Mouse (Mus musculus) urinary bladder, postnatal 36 days (tissue): Measurements from ENCODE around the gene 1700007K13Rik.
A peak's percentile ranks its signal among the peaks of the same experiment; 100 is the strongest.
"Not testable (repeated sequence)": the region's sequence is repeated elsewhere in the genome, so short reads cannot be mapped to it uniquely, and the experiment has no call there.

Experiments
- DNase-seq, 2 experiments: peaks; one replicate each; pipeline ENCODE4 v3.0.0; 2022; ENCODE audit warnings: low spot score in 2 of 2, mixed read lengths in 1 of 2

1700007K13Rik gene

DNA sequence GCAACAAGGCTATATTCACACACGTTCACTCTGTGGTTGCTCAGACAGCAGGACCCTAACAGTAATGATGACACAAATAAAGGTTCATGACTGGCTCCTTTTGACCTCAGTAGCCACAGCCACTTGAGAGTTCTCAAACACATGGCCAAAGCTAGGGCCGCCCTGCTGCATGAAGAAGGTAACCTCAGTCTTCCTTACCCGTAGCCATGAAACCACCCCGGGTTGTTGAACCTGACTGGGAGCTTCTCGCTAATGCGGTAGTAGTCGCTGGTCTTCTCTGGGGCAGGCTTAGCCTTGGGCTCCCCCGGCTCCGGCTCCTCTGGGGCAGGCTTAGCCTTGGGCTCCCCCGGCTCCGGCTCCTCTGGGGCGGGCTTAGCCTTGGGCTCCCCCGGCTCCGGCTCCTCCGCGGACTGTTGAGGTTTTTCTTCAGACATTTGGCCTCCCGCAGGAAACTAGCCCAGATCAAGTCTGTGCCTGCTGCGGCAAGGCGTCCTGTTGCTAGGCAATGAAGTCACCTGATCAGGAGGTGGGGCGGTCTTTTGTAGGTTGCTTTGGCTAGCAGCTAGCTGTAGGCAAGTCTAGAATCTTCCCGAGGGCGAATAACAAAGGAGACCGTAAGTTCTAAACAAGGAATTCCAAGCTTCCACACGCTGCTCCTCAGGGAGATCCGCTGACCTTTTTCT is at the start of gene 1700007K13Rik:
TSS of gene 1700007K13Rik (minus strand) at position 497 of the 683 bp plus-strand sequence.
- DNase-seq: peak; percentile 69 to 79

DNA sequence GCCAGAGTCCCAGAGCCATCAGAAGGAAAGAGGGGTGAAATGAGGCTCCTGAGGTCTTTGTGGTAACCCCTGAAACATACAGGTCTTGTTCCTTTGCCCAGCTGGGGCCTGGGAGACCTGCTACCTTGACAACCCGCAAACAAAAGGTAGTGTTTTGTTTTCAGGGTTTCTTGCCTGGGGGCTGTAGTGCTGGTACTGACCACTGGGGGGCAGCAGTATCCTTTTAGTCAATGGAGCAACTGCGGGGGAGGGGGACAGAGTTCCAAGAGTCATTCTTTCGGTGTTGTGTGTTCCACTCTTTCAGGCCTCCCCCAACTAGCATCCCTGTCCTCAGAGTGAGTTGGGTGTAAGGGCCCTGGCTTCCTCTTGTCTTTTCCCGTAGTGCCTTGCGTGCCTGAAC is 48.4 kb upstream of the 1700007K13Rik start:
- peak in 1 of 2 experiments; percentile 82 for DNase-seq

DNA sequence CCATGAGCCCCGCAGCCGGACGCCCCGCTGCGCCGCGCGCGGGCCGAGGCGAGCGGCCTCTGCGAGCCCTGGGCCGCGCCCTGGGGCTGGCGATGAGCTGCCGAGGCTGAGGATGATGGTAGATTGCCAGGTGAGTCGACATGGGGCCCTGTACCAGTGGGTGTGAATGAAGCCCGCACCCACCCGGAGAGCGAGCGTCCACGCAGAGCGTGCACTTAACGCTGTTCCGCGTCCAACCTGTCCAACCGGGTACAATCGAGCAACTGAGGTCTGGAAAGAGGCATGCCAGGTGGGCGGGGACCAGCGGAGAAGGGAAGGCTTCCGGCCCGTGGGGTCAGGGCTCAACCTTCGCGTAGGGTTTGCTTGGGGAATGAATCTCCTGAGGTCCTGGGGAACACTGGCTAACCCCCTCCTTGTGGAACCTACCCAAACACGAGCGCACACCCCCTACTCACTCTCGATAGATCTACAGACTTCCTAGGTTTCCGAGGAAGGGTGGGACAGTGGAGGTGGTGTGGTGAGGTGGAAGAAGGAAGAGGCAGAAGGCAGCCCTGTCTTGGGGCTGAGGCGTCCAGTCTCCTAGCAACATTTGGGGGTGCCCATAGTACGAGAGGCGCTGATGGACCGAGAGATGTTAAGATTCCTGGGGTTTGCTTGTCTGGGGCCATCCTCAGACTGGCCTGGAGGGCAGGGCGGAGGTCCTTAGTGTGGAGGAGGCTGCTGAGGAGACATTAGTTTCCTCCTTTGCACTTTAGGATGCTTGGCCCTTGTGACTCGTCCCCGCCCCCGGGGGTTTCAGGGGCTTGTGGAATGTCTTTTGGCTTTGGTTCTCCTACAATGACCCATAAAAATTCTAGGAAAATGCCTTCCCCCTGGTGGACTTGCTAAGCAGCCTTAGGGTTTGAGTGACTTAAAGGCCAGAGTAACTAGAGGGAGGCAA is 47.6 kb upstream of the 1700007K13Rik start:
- DNase-seq: no peak

DNA sequence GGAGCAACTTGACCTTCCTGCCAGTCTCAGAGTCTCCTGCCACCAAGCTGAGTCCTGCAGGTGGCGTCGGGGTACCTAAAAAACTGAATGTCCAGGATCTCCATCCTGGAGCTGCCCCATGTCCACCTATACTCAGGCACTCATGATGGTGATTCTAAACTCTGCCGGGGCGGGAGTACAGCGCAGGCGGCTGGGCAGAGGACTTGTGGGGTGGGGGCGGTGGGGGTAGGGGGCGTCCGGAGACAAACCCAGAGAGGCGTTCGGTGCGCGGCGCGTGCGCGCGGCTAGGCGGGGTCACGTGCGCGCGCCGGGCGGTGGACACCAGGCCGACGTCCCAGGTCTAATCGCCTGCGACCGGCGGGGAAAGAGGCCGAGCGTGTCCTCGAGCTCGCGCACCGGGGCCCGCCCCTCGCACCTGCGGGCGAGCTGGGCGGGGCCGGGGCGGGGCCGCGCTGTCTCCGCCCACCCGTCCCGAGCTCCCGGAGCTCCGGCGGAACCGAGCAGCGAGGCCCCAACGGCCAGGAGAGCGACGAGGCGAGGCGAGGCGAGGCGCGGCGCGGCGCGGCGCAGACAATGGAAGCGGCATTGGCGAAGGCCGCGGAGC is 46.8 kb upstream of the 1700007K13Rik start, which contains the start of gene Ralgds:
TSS of gene Ralgds (plus strand) at position 328 of the 604 bp plus-strand sequence.
- DNase-seq: peak in 1 of 2 experiments; percentile 65

DNA sequence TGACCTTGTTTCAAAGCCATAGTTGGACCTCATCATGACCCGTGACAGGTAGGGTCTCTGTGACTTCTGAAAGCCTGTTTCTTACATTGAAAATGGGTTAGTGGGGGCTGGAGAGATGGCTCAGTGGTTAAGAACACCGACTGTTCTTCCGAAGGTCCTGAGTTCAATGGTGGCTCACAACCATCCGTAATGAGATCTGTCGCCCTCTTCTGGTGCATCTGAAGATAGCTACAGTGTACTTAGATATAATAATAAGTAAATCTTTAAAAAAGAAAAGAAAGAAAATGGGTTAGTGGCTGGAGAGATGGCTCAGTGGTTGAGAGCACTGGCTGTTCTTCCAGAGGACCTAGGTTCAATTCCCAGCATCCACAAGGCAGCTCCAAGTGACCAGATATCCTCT is 45.5 kb upstream of the 1700007K13Rik start:
- DNase-seq: not testable (repeated sequence)

DNA sequence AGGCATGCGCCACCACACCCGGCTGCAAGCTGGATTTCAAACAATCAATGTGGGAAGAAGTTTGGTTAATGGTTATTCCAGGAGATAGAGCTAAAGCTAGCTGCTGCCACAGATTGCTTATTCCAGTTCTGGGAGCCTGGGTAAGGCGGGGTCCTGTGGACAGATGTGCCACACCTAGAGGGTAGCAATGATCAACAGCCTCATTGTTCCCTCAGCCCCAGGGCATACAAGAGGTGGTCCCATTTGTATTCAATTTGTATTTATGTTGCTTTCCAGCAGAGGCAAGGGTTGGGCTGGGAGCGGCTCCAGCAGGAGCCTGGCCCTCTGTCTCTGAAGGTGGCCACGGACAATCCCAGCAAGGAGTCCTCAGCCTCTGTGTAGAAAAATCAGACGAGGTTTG is 40.2 kb upstream of the 1700007K13Rik start:
- no peak for DNase-seq

DNA sequence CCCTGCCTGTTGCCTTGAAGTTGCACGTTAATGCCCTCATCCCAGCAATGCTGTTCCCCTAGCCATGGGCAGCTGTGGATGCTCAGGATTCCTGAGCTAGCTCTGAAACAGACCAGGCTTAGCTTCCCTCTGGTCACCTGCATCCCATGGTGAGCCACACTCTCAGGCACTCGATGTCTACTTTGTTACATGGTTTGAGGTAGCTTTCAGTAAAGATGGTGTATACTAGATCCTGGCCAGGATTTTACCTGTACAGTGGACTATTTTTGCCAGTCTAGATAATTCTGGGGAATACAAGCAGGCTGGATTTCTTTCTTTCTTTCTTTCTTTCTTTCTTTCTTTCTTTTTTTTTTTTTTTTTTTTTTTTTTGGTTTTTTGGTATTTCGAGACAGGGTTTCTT is 39.7 kb upstream of the 1700007K13Rik start, which contains the start of gene Gm10134:
TSS of gene Gm10134 (plus strand) at position 301 of the 400 bp plus-strand sequence.
- no peak for DNase-seq

DNA sequence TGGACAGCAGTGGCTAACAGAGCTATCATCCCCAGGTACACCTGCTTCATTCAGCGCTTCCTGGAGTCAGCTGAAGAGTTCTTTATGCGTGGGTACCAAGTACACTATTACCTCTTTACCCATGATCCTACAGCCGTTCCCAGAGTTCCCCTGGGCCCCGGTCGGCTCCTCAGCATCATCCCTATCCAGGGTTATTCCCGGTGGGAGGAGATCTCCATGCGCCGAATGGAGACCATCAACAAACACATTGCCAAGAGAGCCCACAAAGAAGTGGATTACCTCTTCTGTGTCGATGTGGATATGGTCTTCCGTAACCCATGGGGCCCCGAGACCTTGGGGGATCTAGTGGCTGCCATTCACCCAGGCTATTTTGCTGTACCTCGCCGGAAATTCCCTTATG is 38.5 kb upstream of the 1700007K13Rik start:
- no peak for DNase-seq

DNA sequence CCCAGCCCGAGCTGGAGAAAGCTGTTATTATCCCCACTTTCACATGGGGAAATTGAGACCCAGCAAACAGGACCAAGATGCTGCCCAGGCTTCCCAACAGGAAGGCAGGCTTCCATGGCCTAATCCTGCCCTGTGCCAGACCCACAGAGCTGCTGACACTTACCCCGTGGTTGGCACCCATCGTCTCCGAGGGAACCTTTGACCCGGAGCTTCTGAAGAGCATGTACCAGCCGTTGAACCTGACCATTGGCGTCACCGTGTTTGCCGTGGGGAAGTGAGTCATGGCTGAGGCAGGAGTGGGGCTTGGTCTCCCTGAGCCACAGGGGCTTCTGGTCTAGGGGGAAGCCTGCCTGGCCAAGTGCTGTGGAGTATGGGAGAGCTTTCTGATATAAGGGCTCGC is 36.9 kb upstream of the 1700007K13Rik start:
- DNase-seq: no peak

DNA sequence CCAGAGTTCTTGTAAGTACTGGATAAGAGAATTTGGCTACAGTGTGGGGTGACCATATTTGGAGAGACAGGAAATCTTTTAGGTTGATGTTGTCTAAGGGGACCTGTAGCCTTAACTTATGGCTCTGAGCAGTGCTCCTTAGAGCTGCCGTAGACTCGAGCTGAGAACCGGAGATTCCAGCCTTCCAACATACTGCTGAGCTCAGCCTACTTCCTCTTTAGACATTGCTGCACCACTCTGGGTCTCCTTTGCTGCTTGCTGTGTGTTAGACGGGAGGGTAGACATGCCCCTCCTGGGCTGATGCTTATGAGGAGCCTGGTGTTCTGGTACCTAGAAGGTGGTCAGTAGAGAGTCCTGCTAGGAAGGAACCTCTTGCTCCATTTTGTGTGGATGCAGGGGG is 32.3 kb upstream of the 1700007K13Rik start:
- DNase-seq: no peak

DNA sequence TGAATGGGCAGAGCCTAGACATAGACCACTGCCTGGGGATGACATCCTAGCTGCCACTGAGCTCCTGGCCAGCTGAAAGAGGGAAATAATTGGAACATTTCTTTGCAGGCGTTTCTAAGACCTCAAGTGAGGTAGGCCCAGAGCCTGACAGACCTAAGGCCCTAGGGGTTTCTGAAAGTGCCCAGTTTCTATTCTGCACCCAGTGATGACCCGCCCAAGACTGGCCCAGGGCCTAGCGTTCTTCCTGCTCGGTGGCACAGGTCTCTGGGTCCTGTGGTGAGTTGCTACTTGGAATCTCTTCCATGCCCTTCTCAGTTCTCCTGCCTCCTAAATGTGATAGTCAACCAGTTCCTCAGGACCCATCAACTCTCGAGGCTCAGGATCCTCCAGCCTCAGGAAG is 31.4 kb upstream of the 1700007K13Rik start:
- no peak for DNase-seq

DNA sequence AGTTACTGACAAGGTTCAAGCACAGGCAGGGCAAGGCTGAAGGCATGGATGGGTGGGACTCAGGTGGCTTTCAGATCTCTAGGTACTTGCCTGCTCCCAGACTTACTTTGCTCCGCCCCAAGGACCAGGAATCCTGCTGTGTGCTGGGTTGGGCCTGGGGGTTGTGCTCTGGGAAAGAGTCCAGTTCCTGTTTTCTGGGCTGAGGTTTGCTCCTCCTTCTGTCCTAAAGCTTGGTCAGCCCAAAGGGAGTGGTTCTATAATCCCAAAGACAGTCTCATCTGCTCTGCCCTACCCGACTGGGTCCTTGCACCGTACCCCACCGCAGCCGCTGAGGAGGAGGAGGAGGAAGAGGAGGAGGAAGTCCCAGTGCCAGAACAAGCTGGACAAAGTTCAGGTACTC is 30.5 kb upstream of the 1700007K13Rik start, which contains the start of gene Gbgt1:
TSS of gene Gbgt1 (plus strand) at position 221 of the 400 bp plus-strand sequence.
- DNase-seq: no peak

DNA sequence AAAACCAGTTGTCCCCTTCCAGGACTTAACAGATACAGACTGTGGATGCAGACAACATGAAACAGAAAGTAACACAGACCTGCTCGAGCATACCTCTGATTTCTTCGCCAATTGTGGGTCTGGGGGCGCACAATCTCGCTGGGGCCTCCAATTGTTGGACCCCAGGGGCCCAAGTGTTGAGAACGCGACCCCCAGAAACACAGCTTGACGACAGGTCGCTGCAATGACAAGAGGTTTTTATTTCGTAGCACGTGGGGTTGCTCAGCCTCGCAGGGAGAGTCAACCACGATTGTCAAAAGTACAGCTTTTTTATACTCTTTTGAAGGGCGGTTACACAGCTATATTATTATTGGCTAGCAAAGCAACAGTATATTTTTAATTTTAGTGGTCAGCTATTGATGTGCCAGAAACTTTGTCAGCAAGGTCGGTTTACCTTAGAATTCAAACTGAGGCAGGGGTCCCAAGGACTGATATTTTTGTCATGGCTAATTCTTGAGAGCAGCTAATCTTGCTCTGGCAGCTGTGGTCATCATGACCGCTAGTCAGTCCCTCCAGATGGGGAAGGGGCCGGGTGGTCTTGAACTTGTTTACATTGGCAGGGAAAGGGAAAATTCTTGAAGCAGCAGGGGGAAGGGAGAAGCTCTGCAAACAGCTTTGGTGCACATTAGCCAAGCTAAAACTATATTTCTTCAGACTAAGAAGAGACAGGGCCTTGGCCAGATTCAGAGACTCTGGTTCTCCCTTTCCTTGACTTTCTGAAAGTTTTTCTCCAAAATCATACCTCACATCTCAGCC is 29.9 kb upstream of the 1700007K13Rik start:
- DNase-seq: no peak

DNA sequence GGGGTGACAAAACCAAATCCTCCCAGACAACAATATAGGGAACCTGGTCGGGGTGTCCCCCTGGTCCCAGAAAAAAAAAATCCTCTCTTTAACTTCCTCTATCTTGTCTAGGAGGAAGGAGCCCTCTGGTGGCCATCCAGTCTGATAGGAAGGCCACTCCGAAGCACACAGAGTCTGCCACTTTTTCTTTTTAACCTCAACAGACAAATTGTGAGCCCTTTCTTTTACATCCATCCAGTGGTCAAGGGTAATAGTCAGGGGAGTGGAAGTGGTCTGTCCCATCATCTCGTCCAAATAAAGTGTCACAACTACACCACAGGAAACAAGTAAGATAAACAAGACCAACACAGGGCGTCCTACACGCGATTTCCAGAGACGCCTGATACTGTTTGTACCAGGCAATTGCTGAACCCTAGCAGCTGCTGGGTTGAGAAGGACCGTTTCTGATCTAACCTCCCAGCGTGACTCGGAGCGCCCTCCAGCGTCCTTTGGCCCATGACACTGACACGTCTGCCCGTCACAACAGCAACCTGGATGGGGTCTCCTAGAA is 29.1 kb upstream of the 1700007K13Rik start:
- no peak for DNase-seq

DNA sequence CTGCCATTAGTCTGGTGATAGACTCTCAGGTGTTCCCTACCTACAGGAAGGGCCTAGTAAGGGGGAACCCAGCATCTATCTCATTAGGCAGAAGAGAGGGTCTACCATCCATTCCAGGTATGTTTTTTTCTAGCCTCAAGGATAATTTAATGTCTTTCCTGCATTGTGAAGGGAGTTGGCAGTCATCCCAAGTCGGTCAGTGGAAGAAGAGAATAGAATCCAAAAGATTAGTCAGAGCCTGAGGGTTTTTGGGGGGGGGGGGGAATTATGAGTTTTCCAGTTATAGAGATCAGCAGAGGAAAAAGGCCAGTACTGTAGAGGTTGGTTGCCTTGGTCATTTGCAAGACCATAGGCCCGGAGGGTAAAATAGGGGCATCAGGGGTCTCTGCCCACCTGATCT is 28.4 kb upstream of the 1700007K13Rik start:
- no peak for DNase-seq

DNA sequence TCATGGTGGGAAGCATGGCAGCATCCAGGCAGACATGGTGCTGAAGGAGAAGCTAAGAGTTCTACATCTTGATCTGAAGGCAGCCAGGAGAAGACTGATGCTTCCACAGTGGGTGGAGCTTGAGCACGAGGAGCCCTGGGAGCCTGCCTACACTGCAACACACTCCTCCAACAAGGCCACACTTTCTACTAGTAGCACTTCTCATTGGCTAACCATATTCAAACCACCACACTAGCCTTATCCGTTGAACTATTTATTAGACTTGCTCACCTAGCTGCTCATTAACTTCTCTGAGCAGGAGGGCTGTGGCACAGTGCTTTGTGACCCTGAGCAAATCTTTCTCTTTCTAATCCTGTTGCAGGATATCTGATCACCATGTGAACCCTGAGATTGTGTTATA is 17.7 kb upstream of the 1700007K13Rik start:
- no peak for DNase-seq

DNA sequence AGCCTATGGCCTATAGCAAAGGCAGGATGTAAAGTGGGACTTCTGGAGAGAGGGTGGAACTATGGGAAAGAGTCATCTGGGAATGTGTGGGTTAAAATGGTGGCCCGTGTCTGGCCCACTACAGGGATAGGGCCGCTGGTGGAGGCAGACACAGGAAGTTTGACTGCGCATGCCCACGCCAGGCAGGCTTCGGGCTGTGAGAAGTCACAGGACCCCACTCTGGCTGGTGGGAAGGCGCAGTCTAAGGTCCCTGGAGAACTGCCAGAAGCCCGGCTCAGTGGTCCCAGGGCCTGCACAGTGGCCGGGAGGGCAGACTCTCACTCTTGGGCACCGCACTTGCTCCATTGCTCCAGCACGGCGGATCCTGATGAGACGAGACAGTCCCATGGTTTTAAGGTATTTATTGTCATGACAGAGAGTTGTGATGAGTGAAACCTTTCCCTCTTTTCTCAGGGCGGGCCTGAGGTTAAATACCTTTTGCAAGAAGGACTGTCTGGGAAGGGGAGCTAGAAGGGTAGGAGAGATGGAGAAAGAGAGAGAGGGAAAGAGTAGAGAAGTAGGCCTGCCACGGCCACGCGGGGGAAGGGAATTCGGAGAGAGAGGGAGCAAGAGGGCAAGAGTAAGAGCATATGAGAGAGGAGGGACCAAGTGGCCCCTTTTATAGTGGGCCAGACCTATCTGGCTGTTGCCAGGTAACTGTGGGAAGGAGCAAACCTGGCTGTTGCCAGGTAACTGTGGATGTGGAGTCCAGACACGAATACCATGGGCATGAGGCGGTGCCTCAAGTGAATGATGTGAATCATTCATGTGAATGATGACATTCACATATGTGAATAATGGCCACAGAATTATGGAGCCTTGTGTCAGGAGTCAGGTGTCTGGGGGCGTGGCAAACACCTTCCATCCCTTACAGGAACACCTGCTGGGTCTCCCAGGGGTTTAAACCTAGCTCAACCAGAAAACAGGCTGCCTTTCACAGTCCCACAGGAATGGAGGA is 13.4 kb upstream of the 1700007K13Rik start:
- no peak for DNase-seq

DNA sequence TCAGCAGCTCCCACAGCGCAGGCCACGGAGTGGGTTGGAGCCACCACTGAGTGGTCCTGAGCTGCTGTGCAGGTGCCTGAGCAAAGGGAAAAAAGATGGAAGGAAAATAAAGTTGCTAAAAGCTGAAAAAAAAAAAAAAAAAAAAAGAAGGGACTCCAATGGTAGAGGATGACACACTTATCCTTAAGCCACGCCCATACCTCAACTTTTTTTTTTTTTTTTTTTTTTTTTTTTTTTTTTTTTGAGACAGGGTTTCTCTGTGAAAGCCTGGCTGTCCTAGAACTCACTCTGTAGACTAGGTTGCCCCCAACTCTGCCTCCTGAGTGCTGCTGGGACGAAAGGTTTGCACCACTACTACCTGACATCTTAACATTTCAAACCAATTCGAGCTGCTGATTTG is 11.9 kb upstream of the 1700007K13Rik start:
- DNase-seq: not testable (repeated sequence)

DNA sequence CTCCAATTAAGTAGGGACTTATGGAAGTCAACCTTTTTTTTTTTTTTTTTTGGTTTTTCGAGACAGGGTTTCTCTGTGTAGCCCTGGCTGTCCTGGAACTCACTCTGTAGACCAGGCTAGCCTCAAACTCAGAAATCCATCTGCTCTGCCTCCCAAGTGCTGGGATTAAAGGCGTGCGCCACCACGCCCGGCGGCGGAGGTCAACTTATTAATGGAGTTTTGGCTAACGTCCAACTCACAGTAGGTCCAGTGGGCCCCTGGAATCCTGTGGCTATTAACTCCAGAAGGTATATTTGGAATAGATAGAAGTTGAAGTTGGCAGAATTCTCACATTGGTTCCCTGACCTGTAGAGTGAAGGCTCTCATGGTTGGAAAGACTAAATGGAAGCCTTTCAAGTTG is 5.9 kb upstream of the 1700007K13Rik start:
- DNase-seq: not testable (repeated sequence)

DNA sequence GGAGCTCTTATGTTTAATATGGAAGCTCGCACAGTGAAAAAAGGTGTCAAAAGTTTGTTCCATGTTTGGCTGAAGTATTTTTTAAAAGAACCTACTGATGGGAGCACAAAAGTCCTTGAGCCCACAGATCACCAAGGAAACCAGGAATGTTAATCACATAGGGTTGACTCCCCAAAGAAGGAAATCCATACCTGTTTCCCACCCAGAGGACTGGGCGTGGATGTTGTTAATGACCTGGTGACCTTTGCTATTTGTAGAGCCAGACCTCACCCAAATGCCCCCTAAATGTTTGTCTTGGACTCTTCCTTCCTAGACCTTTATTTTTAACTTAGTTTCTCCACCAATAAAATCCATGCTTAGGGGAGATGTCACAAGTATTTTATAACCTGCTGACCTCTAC is 4.5 kb upstream of the 1700007K13Rik start:
- DNase-seq: no peak
